Mouse (Mus musculus) embryo, embryonic 9.5 days (tissue): ENCODE measurements around the gene Dnajb8.

Source experiments
- DNase-seq: peaks from one replicate; pipeline ENCODE4 v3.0.0-alpha.2; 2017; ENCODE audit errors: extremely low spot score

Dnajb8 gene

GRCm38 (mm10) chr6:88199001-88199717, 22.9 kb upstream of the Dnajb8 start:
- no peak for DNase-seq

GRCm38 (mm10) chr6:88199718-88200692, 22.1 kb upstream of the Dnajb8 start:
- peak; percentile 40 for DNase-seq

GRCm38 (mm10) chr6:88200693-88201609, 21.1 kb upstream of the Dnajb8 start:
- no peak for DNase-seq

- DNase-seq, result peak; percentile 47
Observed at GRCm38 (mm10) chr6:88201926-88202700, 20.0 kb upstream of the Dnajb8 start.

- DNase-seq, result peak; percentile 65
Observed at GRCm38 (mm10) chr6:88202921-88203690, 19.0 kb upstream of the Dnajb8 start.

- DNase-seq, result peak; percentile 37
Observed at GRCm38 (mm10) chr6:88203791-88204405, 18.2 kb upstream of the Dnajb8 start.

- peak; percentile 32 for DNase-seq
Observed at GRCm38 (mm10) chr6:88204531-88205385, 17.3 kb upstream of the Dnajb8 start.

GRCm38 (mm10) chr6:88205386-88205700, 16.7 kb upstream of the Dnajb8 start:
- DNase-seq, result peak; percentile 18

GRCm38 (mm10) chr6:88205937-88206336, 16.1 kb upstream of the Dnajb8 start:
- peak; percentile 25 for DNase-seq

- DNase-seq, result no peak
Observed at GRCm38 (mm10) chr6:88206566-88206965, 15.5 kb upstream of the Dnajb8 start.

GRCm38 (mm10) chr6:88207403-88208033, 14.6 kb upstream of the Dnajb8 start:
- DNase-seq, result no peak

- DNase-seq, result no peak
Observed at GRCm38 (mm10) chr6:88208321-88208720, 13.7 kb upstream of the Dnajb8 start.

GRCm38 (mm10) chr6:88209453-88209852, 12.6 kb upstream of the Dnajb8 start:
- no peak for DNase-seq

GRCm38 (mm10) chr6:88210182-88210581, 11.9 kb upstream of the Dnajb8 start:
- no peak for DNase-seq

- DNase-seq, result no peak
Observed at GRCm38 (mm10) chr6:88215797-88216196, 6.3 kb upstream of the Dnajb8 start.

- DNase-seq, result no peak
Observed at GRCm38 (mm10) chr6:88216199-88216598, 5.9 kb upstream of the Dnajb8 start.

- no peak for DNase-seq
Observed at GRCm38 (mm10) chr6:88219094-88219493, 3.0 kb upstream of the Dnajb8 start.

GRCm38 (mm10) chr6:88226570-88226994, 4.5 kb downstream of the Dnajb8 start:
- DNase-seq, result peak; percentile 17
